Mouse (Mus musculus): Measurements from ENCODE around the gene Gm7347.
"Not testable (repeated sequence)": the region's sequence is repeated elsewhere in the genome, so short reads cannot be mapped to it uniquely, and the experiment has no call there.

Gene Gm7347

GRCm38 (mm10) chr5:26058481-26058880 is at the start of gene Gm7347:
Gene Gm7347 (minus strand): TSS chr5:26058581.
- not testable (repeated sequence) for DNase-seq (ENCODE audit: low spot score in 2 of 2)

- not testable (repeated sequence) for DNase-seq (ENCODE audit: low spot score in 2 of 2)
Observed at GRCm38 (mm10) chr5:26105262-26105661, 46.9 kb upstream of the Gm7347 start, which contains the start of gene 5031410I06Rik. Gene 5031410I06Rik (minus strand): TSS chr5:26105362.

GRCm38 (mm10) chr5:26089191-26089590 is 30.8 kb upstream of the Gm7347 start, which contains the start of gene Gm10471:
Gene Gm10471 (minus strand): TSS chr5:26089291.
- DNase-seq (ENCODE audit: low spot score in 2 of 2) = not testable (repeated sequence)

GRCm38 (mm10) chr5:26079023-26079422 is 20.6 kb upstream of the Gm7347 start:
- not testable (repeated sequence) for DNase-seq (ENCODE audit: low spot score in 2 of 2)

DNA sequence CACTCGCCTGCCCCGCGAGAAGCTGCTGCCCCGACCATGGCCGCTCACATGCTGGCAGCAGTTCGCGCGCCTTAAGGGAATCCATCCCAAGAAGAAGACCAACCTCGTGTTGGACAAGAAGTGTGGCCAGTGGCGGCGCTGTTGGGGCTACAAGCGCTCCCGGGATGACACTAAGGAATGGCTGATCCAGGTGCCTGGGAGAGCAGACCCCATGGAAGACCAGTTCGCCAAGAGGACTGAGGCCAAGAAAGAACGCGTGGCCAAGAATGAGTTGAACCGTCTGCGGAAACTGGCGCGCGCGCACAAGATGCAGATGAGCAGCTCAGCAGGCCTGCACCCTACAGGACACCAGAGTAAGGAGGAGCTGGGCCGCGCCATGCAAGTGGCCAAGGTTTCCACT is 12.3 kb upstream of the Gm7347 start:
- DNase-seq (ENCODE audit: low spot score in 2 of 2) = no peak

DNA sequence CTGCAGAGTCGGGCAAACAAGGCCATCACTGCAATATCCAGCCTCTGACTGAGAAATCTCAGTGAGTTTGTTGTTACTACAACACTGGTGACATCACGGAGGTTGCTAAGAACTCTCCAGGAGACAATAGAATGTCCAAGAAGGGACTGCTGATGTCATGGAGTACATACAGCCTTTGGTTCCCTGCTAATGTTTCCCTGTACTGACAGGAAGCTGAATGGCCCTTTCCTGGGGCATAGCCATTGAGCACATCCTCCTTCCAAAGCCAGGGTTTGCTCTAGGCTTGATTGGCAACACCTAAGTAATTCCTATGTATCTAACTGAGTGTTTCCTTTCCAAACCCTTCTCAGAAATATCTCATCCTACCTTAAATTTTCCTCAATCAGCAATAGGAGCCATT is 18.9 kb downstream of the Gm7347 start, which contains the start of gene Speer4a:
Gene Speer4a, minus strand, starts transcription at position 101 of the 400 bp plus-strand sequence.
- not testable (repeated sequence) for DNase-seq (ENCODE audit: low spot score in 2 of 2)

- DNase-seq (ENCODE audit: low spot score in 2 of 2) = not testable (repeated sequence)
Observed at GRCm38 (mm10) chr5:26022816-26023215, 35.6 kb downstream of the Gm7347 start, which contains the start of gene Gm5862. Gene Gm5862 (minus strand): TSS chr5:26022916.

DNA sequence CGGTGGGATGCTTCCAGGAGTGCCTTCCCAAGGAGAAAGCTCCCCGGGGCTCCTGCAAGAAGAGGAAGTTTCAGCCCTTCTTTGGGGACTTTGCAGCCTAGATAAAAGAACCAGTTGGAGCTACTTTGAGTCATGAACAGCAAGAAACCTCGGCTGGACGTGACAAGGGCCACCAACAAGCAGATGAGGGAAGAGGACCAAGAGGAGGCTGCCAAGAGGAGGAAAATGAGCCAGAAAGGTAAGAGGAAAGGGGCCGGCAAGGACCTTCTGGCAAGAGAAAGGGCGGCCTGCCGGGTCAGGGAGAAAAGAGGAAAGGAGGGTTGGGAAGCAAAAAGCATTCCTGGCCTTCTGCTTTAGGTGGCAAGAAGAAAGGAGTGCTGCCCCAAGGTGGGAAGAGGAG is 50.7 kb downstream of the Gm7347 start:
- DNase-seq (ENCODE audit: low spot score in 2 of 2) = not testable (repeated sequence)

DNA sequence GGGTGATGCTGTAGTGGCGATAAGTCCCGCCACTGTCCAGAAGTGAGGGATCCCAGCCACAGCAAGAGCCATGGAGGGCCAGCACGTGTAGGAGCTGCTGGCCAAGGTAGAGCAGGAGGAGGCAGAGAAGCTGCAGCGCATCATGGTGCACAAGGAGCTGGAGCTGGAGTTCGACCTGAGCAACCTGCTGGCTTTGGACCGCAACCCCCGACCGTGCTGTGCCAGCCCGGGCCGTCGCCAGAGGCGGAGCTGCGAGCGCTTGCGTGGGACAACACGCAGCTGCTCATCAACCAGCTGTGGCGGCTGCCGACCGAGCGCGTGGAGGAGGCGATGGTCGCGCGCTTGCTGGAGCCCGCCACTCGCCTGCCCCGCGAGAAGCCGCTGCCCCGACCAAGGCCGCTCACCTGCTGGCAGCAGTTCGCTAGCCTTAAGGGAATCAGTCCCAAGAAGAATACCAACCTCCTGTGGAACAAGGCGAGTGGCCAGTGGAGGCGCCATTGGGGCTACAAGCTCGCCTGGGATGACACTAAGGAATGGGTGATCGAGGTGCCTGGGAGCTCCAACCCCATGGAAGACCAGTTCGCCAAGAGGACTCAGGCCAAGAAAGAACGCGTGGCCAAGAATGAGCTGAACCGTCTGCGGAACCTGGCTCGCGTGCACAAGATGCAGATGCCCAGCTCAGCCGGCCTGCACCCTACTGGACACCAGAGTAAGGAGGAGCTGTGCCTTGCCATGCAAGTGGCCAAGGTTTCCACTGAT is 51.3 kb downstream of the Gm7347 start:
- DNase-seq (ENCODE audit: low spot score in 2 of 2) = peak; percentile 11 to 57

DNA sequence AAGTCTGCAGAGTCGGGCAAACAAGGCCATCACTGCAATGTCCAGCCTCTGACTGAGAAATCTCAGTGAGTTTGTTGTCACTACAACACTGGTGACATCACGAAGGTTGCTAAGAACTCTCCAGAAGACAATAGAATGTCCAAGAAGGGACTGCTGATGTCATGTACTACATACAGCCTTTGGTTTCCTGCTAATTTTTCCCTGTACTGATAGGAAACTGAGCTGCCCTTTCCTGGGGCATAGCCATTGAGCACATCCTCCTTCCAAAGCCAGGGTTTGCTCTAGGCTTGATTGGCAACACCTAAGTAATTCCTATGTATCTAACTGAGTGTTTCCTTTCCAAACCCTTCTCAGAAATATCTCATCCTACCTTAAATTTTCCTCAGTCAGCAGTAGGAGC is 53.7 kb downstream of the Gm7347 start, which contains the start of gene Gm1979:
Gene Gm1979, minus strand, starts transcription at position 101 of the 400 bp plus-strand sequence.
- DNase-seq (ENCODE audit: low spot score in 2 of 2) = not testable (repeated sequence)
